ENCODE assay signal across 25 mouse cellular contexts in the genomic region with DNA sequence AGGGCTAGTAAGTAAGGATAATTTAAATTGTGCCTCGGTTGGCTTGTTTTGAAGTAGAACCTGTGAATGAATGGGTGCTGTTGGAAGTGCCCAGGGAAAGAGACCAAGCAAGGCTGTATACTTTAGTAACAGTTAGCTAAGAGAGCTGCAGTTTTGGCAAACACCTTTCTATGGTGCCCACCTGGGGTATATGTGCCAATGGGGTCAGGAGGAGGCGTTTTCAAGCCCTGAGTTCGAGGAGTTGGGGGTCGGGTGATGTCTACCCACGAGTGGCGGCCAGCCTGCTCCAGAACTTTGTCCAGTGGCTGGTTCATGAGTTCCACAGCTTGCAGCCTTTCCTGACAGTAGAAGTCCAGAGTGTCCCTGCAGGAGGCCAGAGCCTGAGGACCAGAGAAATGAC. TPM values are rescaled to one million over a fixed set of nuclear protein-coding genes. Genes with fewer than 3 reads are reported as not detected.
DNase-seq lines count a peak whose midpoint lies in the region; TF ChIP-seq lines count a peak whose summit lies in the region.
"Had no signal": no experiment of that assay in that cellular context is flagged by ENCODE, and none has a peak within 500 bp of the region (broad histone marks: within the 10 kb centered on the region; RNA-seq: fewer than 3 reads in every experiment).

No protein-coding gene starts in this region.

- TF ChIP-seq CTCF in testis, adult 2 months (IDR thresholded peaks at IDR 0.05; ENCODE audit: control insufficient read depth, insufficient read depth, insufficient replicate concordance, low read depth, low read length), result no peak

- H3K27ac ChIP-seq in heart, embryonic 10.5 days, result no peak overlapping the region
- no peak overlapping the region for H3K27ac ChIP-seq in testis, adult 2 months (ENCODE audit: control insufficient read depth, insufficient read depth, low read depth, low read length)

- intact Hi-C loops in heart, postnatal 36 days (cut with DNase I), result no loop called here
- intact Hi-C loops in heart, postnatal 10 days (cut with DNase I), result no loop called here

- no peaks in the 10 kb centered on the region for H3K36me3 ChIP-seq in heart, embryonic 10.5 days
- H3K36me3 ChIP-seq in testis, adult 2 months (ENCODE audit: control insufficient read depth, insufficient read depth, low read length), result no peaks in the 10 kb centered on the region
- H3K36me3 ChIP-seq: G1E had no signal

- H3K4me3 ChIP-seq in heart, embryonic 10.5 days, result no peak overlapping the region
- peak overlapping the region; percentile 36 for H3K4me3 ChIP-seq in testis, adult 2 months (ENCODE audit: control insufficient read depth, low read depth, low read length)

- 88% methylated on average over 6 of the region's 6 CpGs for whole genome bisulfite sequencing in heart, embryonic 10.5 days

- DNase-seq in heart, adult 11 months, result peak; percentile 86
- DNase-seq in heart, postnatal 36 days, result no peak
- peak; percentile 57 for DNase-seq in heart, embryonic 10.5 days (ENCODE audit: low spot score)
- no peak for DNase-seq in heart, postnatal 10 days
- DNase-seq in testis, postnatal 10 days (ENCODE audit: low spot score), result no peak
- DNase-seq: adrenal gland, adult 2 months; adrenal gland, adult 8-10 months; adrenal gland, postnatal 10 days; adrenal gland, postnatal 14 days; adrenal gland, postnatal 25 days; adrenal gland, postnatal 36 days; B cell, adult 2 months; cerebellum, adult 11 months; cerebellum, adult 11-12 months; cerebellum, adult 18-20 months had no signal

- peaks cover 24% of the 10 kb centered on the region for H3K27me3 ChIP-seq in heart, embryonic 10.5 days (ENCODE audit: insufficient read depth, poor library complexity, severe bottlenecking)
- no peaks in the 10 kb centered on the region for H3K27me3 ChIP-seq in testis, adult 2 months (ENCODE audit: control insufficient read depth, insufficient read depth, low read length)
- H3K27me3 ChIP-seq: Patski had no signal

- H3K4me1 ChIP-seq in heart, embryonic 10.5 days, result peaks cover 10% of the 10 kb centered on the region
- peaks cover 19% of the 10 kb centered on the region for H3K4me1 ChIP-seq in testis, adult 2 months (ENCODE audit: control insufficient read depth, insufficient read depth, low read length)

- TF ChIP-seq POLR2A in testis, adult 2 months (IDR thresholded peaks at IDR 0.05; ENCODE audit: control insufficient read depth, low read depth, low read length), result no peak

- H3K9me3 ChIP-seq in heart, embryonic 10.5 days, result no peaks in the 10 kb centered on the region

RNA-seq across cellular contexts. Expression of gene Ccdc105, which starts 3.9 kb away (rescaled TPM):
- not detected for total RNA-seq in heart, postnatal 36 days (2021)
- polyA plus RNA-seq in heart, embryonic 10.5 days (2016; fragmentation: Nextera tagmentation; extraction: Ambion mirVana), result not detected in 2 replicates
- total RNA-seq in heart, postnatal 10 days (2021), result not detected
- polyA plus RNA-seq in testis, adult 2 months (2012; rRNA removed), result 93.9 and 119 TPM in 2 replicates
- total RNA-seq: adrenal gland, adult 18-20 months; adrenal gland, adult 2 months; adrenal gland, adult 8-10 months; adrenal gland, postnatal 10 days; adrenal gland, postnatal 14 days; adrenal gland, postnatal 25 days; adrenal gland, postnatal 36 days; adrenal gland, postnatal 4 days; CH12.LX; G1E; MEL had no signal
- polyA plus RNA-seq: activated CD4-positive, CD25-positive, alpha-beta regulatory T cell, adult 4 months; C2C12; CD4-positive, CD25-positive, alpha-beta regulatory T cell, adult 4 months; G1E; Patski had no signal

RNA-seq across cellular contexts. Expression of gene Casp14, which starts 30.9 kb away (rescaled TPM):
- total RNA-seq in heart, postnatal 36 days (2021), result not detected
- not detected in 2 replicates for polyA plus RNA-seq in heart, embryonic 10.5 days (2016; fragmentation: Nextera tagmentation; extraction: Ambion mirVana)
- not detected for total RNA-seq in heart, postnatal 10 days (2021)
- polyA plus RNA-seq in testis, adult 2 months (2012; rRNA removed), result not detected in 2 replicates
- total RNA-seq: adrenal gland, adult 18-20 months; adrenal gland, adult 2 months; adrenal gland, adult 8-10 months; adrenal gland, postnatal 10 days; adrenal gland, postnatal 14 days; adrenal gland, postnatal 25 days; adrenal gland, postnatal 36 days; adrenal gland, postnatal 4 days; CH12.LX; G1E; MEL had no signal
- polyA plus RNA-seq: activated CD4-positive, CD25-positive, alpha-beta regulatory T cell, adult 4 months; adrenal gland, adult 2 months; C2C12; CD4-positive, CD25-positive, alpha-beta regulatory T cell, adult 4 months; G1E had no signal

RNA-seq across cellular contexts. Expression of gene Slc1a6, which starts 31.4 kb away (rescaled TPM):
- under 1 TPM in 1 of 2 experiments, not detected in 1; 0.30 TPM for total RNA-seq in heart, postnatal 36 days (2021)
- 0.68 and 0.76 TPM in 2 replicates for polyA plus RNA-seq in heart, embryonic 10.5 days (2016; fragmentation: Nextera tagmentation; extraction: Ambion mirVana)
- under 1 TPM in 1 of 2 experiments, not detected in 1; 0.34 TPM for total RNA-seq in heart, postnatal 10 days (2021)
- polyA plus RNA-seq in testis, adult 2 months (2012; rRNA removed), result 0.65 and 0.85 TPM in 2 replicates
- total RNA-seq: adrenal gland, adult 18-20 months; adrenal gland, postnatal 36 days; MEL had no signal
- polyA plus RNA-seq: activated CD4-positive, CD25-positive, alpha-beta regulatory T cell, adult 4 months; C2C12; CD4-positive, CD25-positive, alpha-beta regulatory T cell, adult 4 months; G1E had no signal

Comparison
In these comparisons a context has a peak if more than half of its experiments do, and no peak if none do; other contexts are left out.
1. DNase-seq: peak in heart, adult 11 months (single experiment) and heart, embryonic 10.5 days (single experiment); none in heart, postnatal 36 days (0 of 2), heart, postnatal 10 days (0 of 2) and testis, postnatal 10 days (single experiment).